Mouse (Mus musculus): ENCODE measurements around the gene Fmnl1.
"Not testable (repeated sequence)": the region's sequence is repeated elsewhere in the genome, so short reads cannot be mapped to it uniquely, and the experiment has no call there.

The Fmnl1 gene

DNA sequence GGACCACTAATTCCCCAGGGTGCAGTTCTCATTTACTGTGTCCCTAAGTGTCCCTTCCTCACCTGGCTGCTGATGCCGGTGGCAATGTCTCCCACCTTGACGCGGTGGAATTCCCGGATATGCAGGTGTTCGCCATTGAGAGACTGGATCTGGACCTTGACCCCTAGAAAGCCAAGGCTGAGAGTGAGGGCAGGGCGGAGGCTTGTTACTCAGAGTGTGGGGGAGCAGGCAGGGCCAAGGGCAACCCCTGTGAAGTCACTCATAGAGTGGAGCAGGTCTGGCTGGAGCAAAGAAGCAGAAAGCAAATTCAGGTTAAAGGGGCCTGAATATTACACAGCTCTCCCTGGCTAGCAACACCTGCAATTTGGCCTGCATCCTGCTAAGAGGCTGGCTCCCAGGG lies 50.5 kb downstream of the Fmnl1 start:
- no peak for DNase-seq (ENCODE audit: extremely low spot score)

GRCm38 (mm10) chr11:103222718-103223117 lies 51.8 kb downstream of the Fmnl1 start:
- DNase-seq (ENCODE audit: extremely low spot score), result not testable (repeated sequence)

DNA sequence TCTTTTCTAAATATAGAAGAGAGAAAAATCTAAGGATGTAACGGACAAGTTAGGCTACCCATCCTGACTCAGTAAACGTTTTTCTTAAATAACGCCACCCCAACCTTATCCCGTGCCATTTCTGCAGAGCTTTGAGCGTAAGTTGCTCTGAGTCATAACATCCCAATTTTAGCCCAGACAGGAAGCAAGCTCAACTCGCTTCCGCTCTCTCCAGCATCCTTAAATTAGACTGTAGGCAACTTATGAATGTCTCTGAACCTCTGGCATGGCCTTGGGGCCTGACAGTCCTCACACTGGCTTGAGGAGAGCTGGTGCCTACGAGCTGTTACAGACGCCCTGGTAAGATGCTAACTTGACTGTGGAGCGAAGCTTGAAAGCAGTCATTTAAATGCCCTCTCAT lies 52.5 kb downstream of the Fmnl1 start:
- no peak for DNase-seq (ENCODE audit: extremely low spot score)

GRCm38 (mm10) chr11:103223951-103224456 lies 53.1 kb downstream of the Fmnl1 start:
- DNase-seq (ENCODE audit: extremely low spot score), result no peak

DNA sequence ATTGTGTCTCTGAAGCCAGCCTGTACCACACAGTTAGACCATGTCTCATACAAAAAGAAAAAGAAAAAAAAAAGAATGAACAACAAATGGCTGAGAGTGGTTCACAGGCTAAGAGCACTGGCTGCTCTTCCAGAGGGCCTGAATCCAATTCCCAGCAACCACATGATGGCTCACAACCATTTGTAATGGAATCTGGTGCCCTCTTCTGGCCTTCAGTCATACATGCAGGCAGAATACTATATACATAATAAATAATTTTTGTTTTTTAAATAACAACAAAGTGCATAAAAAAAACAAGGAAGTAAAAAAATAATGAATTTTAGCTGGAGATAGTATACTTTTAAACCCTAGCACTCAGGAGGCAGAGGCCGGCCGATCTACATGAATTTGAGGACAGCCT lies 58.7 kb downstream of the Fmnl1 start:
- DNase-seq (ENCODE audit: extremely low spot score), result no peak

- DNase-seq (ENCODE audit: extremely low spot score), result no peak
Measured at GRCm38 (mm10) chr11:103230626-103231025, 59.7 kb downstream of the Fmnl1 start.

DNA sequence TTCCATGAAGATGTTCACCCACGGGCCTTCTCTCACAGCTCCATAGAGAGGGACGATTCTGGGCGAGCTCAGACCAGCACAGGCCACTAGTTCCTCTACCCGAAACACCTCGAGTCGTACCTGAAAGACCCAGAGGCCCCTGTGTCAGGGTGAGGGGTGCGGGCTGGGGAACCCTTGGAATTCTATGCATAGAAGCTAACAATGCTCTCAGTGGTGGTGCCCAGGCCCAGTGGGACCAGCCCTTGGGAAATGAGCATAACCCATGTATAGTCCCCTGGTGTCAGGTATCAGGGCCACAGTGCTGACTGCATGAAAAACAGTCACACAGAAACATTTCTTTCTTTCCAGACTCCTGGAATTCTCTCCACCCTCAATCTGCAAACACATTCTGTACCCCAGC lies 60.5 kb downstream of the Fmnl1 start:
- no peak for DNase-seq (ENCODE audit: extremely low spot score)

DNA sequence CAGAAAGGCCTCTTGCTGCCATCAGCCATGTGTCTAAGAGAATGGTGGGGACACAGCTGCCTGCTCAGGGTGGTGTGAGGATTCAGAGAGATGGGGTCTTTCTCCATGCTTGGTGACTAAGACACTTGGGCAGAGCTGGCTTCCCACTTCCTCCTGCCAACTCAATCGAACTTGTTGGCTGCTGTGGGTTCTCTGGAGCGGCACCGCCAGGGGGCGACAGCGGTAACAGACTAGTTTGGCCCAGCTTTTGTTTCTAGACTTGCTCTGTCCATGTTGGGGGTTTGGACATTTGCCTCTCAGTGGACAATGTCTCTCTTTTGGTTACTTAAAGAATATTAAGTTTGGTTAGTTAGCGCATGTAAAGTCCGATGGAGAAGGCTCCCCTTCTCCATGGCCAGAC lies 62.1 kb downstream of the Fmnl1 start:
- DNase-seq (ENCODE audit: extremely low spot score), result peak; percentile 68

GRCm38 (mm10) chr11:103234447-103234846 lies 63.5 kb downstream of the Fmnl1 start:
- no peak for DNase-seq (ENCODE audit: extremely low spot score)

DNA sequence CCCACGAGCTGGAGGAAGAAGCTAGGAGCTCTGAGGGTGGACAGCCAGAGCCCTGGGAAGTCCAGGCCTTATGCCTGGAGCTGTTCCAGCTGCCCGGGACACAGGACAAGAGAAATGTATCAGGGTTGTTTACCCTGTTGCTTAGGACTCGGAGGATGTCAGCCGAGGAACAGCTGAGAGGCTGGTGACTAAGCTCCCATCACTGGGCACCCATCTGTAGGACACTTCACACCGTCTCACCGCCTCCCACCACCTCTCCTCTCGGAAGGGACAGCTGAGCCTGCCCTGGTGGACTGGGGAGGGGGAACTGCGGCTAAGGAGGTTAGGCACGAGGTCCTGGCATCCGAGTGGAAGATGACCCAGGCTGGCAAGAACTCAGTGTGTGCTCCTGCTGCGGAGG lies 64.8 kb downstream of the Fmnl1 start:
- DNase-seq (ENCODE audit: extremely low spot score), result no peak

GRCm38 (mm10) chr11:103236431-103236830 lies 65.5 kb downstream of the Fmnl1 start:
- no peak for DNase-seq (ENCODE audit: extremely low spot score)

GRCm38 (mm10) chr11:103236903-103237302 lies 66.0 kb downstream of the Fmnl1 start:
- no peak for DNase-seq (ENCODE audit: extremely low spot score)

- DNase-seq (ENCODE audit: extremely low spot score), result no peak
Measured at GRCm38 (mm10) chr11:103237757-103238156, 66.8 kb downstream of the Fmnl1 start.

DNA sequence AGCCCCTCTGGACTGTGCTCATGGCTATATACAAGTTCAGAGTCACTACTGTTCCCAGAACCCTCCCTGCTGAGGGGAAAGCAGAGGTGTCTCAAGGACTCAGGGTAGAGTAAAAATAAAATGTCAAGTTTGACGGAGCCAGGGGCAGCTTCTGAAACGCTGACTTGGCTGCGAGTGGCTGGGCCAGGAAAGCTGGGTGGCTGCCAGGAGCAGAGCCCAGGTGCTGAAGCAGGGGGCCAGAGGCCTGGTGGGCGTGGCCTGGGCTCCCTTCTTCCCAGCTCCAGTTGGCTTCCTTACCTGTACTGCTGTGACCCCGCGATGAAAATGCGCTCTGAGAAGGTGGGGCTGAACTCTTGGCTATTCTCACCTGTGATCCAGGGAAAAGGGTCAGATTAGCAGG lies 69.8 kb downstream of the Fmnl1 start:
- DNase-seq (ENCODE audit: extremely low spot score), result no peak

DNA sequence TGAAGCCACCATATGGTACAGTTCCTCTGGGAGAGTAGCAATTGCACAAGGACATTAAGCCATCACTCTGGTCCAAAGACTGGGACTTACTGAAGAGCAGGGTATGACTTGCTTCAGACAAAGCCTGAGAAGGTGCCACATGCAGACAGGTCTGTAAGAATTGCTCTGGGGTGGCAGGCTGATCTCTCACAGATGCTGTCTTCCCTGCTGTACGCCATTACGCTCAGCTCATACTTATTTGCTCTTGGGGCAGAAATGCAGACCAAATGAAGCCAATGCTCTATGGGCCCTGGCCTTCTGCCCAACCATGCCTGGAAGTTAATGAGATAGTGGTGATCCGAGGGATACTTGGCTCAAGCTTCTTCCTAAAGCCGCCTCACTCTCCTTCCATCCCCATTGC lies 73.9 kb downstream of the Fmnl1 start:
- no peak for DNase-seq (ENCODE audit: extremely low spot score)

DNA sequence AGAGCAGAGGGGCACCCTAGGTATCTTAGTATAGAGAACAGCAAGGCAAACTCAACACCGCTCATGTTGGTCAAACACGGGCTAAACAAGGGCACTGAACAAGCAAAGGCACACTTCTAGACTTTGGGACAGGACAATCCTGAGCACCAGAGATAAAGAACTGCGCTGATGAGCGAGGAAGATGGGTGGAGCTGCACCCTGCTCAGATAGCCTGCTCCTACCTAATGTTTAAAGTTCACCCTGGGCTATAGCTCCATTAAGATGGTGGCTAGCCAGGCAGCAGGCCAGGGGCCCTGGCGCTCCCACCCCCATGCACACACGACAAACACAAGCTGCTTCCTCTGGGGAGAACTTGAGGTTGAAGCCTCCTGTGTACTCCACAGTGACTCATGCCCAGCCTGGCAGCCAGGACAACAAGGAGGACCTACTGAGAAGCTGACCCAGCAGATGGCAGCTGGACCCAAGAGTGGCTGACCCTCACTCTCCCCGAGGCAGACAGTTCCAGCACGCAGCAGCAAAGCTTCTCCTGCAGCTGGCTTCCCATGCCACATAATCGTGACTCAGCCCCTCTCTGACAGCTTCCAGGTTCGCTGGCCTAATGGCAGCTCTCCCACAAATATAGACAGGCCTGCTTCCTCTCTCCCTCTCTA lies 75.3 kb downstream of the Fmnl1 start:
- DNase-seq (ENCODE audit: extremely low spot score), result no peak

DNA sequence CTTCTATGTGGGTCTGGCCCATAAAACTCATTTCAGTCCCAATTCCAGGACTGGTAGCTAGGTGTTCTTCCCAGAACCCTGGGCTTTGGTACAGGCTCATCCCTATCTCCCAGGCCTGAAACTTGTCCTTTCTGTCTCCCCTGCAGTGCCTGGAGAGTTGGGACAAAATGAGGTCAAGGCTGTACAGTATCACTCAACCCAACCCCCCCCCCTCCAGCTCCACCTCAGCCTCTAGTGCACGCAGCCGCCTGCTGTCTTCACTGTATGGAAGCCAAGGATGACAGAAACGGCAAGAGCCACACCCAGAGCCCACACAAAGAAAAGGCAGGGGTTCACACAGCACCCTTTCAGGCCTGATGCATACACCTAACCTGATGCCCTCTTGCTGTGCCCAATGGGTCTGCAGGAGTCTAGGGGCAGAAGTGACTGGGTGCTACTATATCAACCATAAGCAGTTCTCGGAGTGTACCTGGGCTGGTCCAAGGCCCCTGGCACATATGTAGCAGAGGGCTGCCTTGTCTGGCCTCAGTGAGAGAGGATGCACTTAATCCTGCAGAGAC lies 75.9 kb downstream of the Fmnl1 start:
- no peak for DNase-seq (ENCODE audit: extremely low spot score)

GRCm38 (mm10) chr11:103247504-103248177 lies 76.7 kb downstream of the Fmnl1 start:
- no peak for DNase-seq (ENCODE audit: extremely low spot score)
